Mouse (Mus musculus): Measurements from ENCODE around the gene Metap1d.

Metap1d gene

GRCm38 (mm10) chr2:71543531-71543930, 90.5 kb downstream of the Metap1d start:
- in situ Hi-C loops (cut with MboI, MseI), result loop anchor here (5.0 kb wide), 1 partner anchor 91 kb away; the partner anchor contains the start of gene Metap1d

- in situ Hi-C loops (cut with MboI, MseI), result loop anchor here (5.0 kb wide), 1 partner anchor 92 kb away; the partner anchor contains the start of gene Metap1d
Measured at GRCm38 (mm10) chr2:71543948-71544347, 90.9 kb downstream of the Metap1d start.

GRCm38 (mm10) chr2:71544391-71545285, 91.6 kb downstream of the Metap1d start:
- in situ Hi-C loops (cut with MboI, MseI), result loop anchor here (5.0 kb wide), 1 partner anchor 92 kb away; the partner anchor contains the start of gene Metap1d

- in situ Hi-C loops (cut with MboI, MseI), result no loop called here
Measured at GRCm38 (mm10) chr2:71545401-71545881, 92.4 kb downstream of the Metap1d start.

GRCm38 (mm10) chr2:71545882-71546639, 93.0 kb downstream of the Metap1d start:
- in situ Hi-C loops (cut with MboI, MseI), result no loop called here

DNA sequence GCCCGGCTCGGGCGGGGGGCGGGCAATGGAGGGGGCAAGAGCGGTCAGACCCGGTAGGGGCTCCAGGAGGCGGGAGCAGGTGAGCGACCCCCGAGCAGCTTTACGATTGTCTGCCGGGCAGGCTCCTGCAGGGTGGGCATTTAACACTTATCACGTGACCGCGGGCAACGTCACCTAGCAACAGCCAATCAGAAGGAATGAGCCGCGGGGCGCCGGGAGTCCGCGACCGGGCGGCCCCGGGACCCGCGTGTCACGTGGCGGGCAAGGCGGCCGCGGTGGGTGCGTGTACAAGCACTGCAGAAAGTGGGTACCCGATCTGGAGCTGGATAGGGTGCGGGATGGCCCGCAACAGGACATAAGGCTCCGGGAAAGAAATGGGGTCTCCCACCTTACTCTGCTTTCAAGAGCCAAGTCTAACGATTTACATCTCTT, 93.6 kb downstream of the Metap1d start, which contains the start of gene Dlx2:
Gene Dlx2, minus strand, starts transcription at position 115 of the 432 bp plus-strand sequence.
- in situ Hi-C loops (cut with MboI, MseI), result no loop called here

DNA sequence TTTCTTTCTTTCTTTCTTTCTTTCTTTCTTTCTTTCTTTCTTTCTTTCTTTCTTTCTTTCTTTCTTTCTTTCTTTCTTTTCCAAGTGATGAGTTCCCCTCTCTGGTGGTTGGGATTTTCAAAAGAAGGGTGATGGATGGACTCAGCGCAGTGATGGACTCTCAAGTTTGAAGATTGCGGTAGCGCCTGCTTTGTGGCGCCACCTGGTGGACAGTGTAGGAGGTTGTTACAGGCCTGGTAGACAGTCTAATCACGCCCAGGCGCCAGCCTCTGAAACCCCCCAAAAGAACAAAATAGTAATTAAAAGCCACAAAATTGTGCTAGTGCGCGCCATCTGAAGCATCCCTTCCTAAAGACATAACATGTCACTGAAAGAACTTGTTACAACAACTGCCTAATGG, 94.8 kb downstream of the Metap1d start:
- in situ Hi-C loops (cut with MboI, MseI), result no loop called here

DNA sequence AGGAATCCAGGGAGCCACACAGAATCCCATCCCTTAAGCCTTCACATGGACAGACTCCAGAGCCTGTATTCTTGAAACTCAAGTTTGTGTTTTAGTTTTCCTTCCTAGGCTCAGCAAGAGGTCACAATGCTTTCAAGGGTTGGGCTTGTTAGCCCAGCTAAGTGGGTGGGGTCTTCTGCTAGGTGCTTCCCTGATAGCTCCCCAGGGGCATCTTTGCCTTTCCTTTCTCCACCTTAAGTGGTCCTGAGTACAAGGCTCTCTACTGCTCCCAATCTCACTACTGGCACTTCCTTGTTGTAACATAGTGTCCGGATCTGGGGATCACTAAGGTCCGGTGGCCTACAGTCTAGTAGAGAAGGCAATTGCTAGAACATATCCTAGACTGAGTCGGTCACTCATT, 97.3 kb downstream of the Metap1d start:
- in situ Hi-C loops (cut with MboI, MseI), result no loop called here

GRCm38 (mm10) chr2:71551704-71552103, 98.6 kb downstream of the Metap1d start:
- in situ Hi-C loops (cut with MboI, MseI), result no loop called here

DNA sequence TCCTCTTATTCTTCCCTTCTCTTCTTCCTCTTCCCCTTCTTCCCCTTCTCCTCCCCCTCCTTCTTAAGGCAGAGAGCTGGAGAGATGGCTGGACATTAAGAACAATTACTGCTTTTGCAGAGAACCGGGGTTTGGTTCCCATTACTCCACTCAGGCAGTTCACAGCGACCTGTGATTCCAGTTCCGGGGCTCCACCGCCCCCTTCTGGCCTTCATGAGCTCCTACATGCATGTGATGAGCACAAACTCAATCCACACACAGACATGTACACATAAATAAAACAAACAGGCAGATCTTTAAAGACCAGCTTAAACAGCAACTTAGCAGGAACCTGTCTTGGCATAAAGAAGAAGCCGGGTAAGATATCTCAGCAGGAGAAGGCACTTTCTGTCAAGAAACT, 103.0 kb downstream of the Metap1d start:
- in situ Hi-C loops (cut with MboI, MseI), result no loop called here

DNA sequence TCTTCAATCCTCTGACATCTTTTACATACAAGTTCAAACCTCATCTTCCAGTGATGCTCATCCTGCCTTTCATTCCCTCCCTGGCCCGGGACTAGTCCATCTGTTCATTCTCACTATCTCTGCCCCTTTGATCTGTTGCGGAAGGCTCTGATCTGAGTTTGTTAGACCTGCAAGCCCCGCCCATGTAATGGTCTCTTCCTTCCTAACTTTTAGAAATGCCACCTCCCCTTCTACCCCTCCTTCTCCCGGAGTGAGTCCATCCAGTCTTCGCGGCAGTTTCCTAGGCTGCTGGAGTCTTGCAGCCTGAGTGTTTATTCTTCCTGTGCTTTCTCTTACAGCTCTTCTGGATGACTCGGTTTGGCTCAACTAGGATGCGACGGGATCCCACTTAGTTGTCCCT, 113.4 kb downstream of the Metap1d start:
- in situ Hi-C loops (cut with MboI, MseI), result loop anchor here (5.0 kb wide), 1 partner anchor 269 kb away; no protein-coding TSS in a partner anchor

DNA sequence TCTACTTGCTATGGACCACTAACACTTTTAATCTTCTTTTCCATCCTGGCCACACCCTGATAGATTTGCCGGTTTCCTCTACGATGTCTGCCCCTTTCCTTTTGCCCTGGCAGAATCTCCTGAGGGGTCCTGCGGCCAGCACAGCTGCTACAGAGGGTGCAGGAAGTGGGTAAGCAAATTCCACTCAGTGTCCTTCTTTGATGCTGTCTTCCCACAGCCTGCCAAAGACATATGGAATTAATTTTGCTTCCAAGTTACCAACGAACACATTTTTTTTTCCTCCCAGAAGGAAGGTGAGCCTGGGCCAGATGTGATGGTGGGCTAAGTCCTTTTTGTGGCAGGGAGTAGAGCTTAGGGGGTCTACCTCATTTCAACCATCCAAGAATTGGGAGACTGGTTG, 120.7 kb downstream of the Metap1d start:
- in situ Hi-C loops (cut with MboI, MseI), result no loop called here

Data from regulatory T cell (primary cell).